Mouse (Mus musculus) spleen, adult 2 months (tissue): Measurements from ENCODE around the gene Pacsin2. TPM values are rescaled to one million over a fixed set of nuclear protein-coding genes. Genes with fewer than 3 reads are reported as not detected.

Experiments used
- DNase-seq, 2 experiments: peaks; one replicate each; pipeline versions ENCODE4 v3.0.0 to v3.0.0-alpha.2; 2012 to 2021; ENCODE audit warnings: low spot score in 2 of 2, low read depth in 1 of 2
- H3K27ac ChIP-seq: fragments of 200-500 bp; 2 replicates; pipeline ENCODE4 v1.5.1; 2012; ENCODE audit warnings: low read length, inconsistent platforms; ENCODE audit not compliant: insufficient read depth
- H3K27me3 ChIP-seq: fragments of 200-500 bp; 2 replicates; pipeline ENCODE4 v1.6.1; 2012; ENCODE audit warnings: mild to moderate bottlenecking, moderate library complexity, low read length, inconsistent platforms; ENCODE audit not compliant: control insufficient read depth, insufficient read depth
- H3K36me3 ChIP-seq: fragments of 200-500 bp; 2 replicates; pipeline ENCODE4 v1.6.1; 2012; ENCODE audit warnings: mild to moderate bottlenecking, low read length, inconsistent platforms; ENCODE audit not compliant: control insufficient read depth, insufficient read depth
- H3K4me1 ChIP-seq: fragments of 200-500 bp; 2 replicates; pipeline ENCODE4 v1.6.1; 2011; ENCODE audit warnings: inconsistent platforms; ENCODE audit not compliant: control insufficient read depth, insufficient read depth, insufficient read length
- H3K4me3 ChIP-seq: fragments of 200-500 bp; 2 replicates; pipeline ENCODE4 v1.5.1; 2011; ENCODE audit warnings: mild to moderate bottlenecking, inconsistent platforms; ENCODE audit not compliant: insufficient read depth, insufficient read length; ENCODE audit errors: extremely low read depth
- CTCF ChIP-seq: fragments of 200-500 bp; IDR thresholded peaks from 2 replicates; pipeline ENCODE4 v1.5.1; 2011; ENCODE audit warnings: mild to moderate bottlenecking, inconsistent platforms; ENCODE audit not compliant: insufficient read depth, insufficient read length, insufficient replicate concordance; ENCODE audit errors: extremely low read depth
- POLR2A ChIP-seq: fragments of 200-500 bp; IDR thresholded peaks from 2 replicates; pipeline ENCODE4 v1.6.1; 2011; ENCODE audit warnings: low read depth, low read length, inconsistent platforms
- WGBS: fragments of 180-500 bp; shearing (Covaris S2); methylation state at CpG from one replicate; pipeline ENCODE4 v1.1.7; 2018; 5-methylcytosine and 5-hydroxymethylcytosine counted together
- polyA plus RNA-seq: library from polyadenylated mRNA; depleted of rRNA; stranded (reverse); fragments of >200 nt; gene quantifications from 2 replicates; pipeline ENCODE4 v1.2.3, GENCODE M21; 2012

Pacsin2 gene
- polyA plus RNA-seq, 1 experiment, result 27.6 TPM

- no peak for TF ChIP-seq CTCF
- TF ChIP-seq POLR2A, result no peak
- no peaks in the 10 kb centered on the region for H3K27me3 ChIP-seq
- no peaks in the 10 kb centered on the region for H3K36me3 ChIP-seq
- H3K4me3 ChIP-seq, result no peak overlapping the region
- no peak overlapping the region for H3K27ac ChIP-seq
- no peak for DNase-seq
- peaks cover 13% of the 10 kb centered on the region; the same call in 1 of the 2 replicates for H3K4me1 ChIP-seq
Observed at GRCm38 (mm10) chr15:83418685-83419084, 45.7 kb downstream of the Pacsin2 start.

DNA sequence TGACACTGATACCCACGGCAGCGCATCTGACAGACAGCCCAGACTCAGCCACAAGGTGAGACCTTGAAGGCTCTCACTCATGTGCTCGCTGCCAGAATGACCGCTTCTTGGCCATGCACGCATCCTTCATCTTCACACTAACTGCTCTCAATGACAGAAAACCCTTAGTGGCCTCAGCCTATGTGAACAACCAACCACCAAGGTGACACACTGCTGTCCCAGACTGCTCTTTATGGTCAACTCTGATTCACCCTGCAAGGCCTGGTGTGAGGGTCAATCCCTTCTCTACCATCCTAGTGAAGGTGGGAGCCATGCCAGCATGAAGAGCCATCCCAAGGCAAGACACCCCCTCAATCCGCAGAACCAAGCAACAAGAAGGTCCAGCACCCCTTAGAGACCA, 46.5 kb downstream of the Pacsin2 start:
- peaks cover 13% of the 10 kb centered on the region; the same call in 1 of the 2 replicates for H3K4me1 ChIP-seq
- no peaks in the 10 kb centered on the region for H3K27me3 ChIP-seq
- 95% methylated on average over 6 of the region's 6 CpGs for WGBS
- H3K36me3 ChIP-seq, result no peaks in the 10 kb centered on the region
- TF ChIP-seq POLR2A (no peak), CTCF (no peak)
- no peak overlapping the region for H3K4me3 ChIP-seq
- no peak overlapping the region for H3K27ac ChIP-seq
- no peak for DNase-seq

- Histone ChIP-seq H3K4me3 (no peak overlapping the region), H3K36me3 (no peaks in the 10 kb centered on the region), H3K27ac (no peak overlapping the region), H3K27me3 (no peaks in the 10 kb centered on the region), H3K4me1 (peaks cover 13% of the 10 kb centered on the region; the same call in 1 of the 2 replicates)
- no peak for TF ChIP-seq CTCF
- no peak for TF ChIP-seq POLR2A
- no peak for DNase-seq
- WGBS, result 83% methylated on average over 7 of the region's 7 CpGs
Observed at GRCm38 (mm10) chr15:83417407-83417806, 47.0 kb downstream of the Pacsin2 start.

GRCm38 (mm10) chr15:83415391-83415790, 49.0 kb downstream of the Pacsin2 start:
- no peaks in the 10 kb centered on the region for H3K27me3 ChIP-seq
- no peak for DNase-seq
- TF ChIP-seq CTCF, result no peak
- TF ChIP-seq POLR2A, result no peak
- H3K36me3 ChIP-seq, result no peaks in the 10 kb centered on the region
- H3K27ac ChIP-seq, result no peak overlapping the region
- H3K4me1 ChIP-seq, result peaks cover 13% of the 10 kb centered on the region; the same call in 1 of the 2 replicates
- H3K4me3 ChIP-seq, result no peak overlapping the region
- WGBS, result 92% methylated on average over 6 of the region's 6 CpGs

DNA sequence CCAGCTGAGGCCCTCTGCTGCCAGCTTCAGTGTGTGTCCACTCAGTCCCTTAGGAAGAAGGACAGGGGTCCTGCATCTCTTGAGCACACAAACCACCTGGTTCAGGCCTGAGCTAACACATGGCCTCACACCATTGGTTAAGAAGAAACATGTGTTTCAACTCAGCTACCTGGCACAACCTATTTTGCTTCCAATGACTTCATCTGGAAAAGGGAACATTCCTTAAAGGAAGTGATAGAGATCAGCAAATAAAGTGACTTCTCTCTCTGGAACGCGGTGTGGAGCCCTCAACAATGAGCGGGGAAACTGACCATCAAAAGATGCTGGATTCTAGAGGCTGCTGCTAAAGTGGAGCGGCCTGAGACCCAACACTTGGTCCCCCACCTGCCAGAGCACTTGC, 52.8 kb downstream of the Pacsin2 start:
- Histone ChIP-seq H3K4me1 (no peaks in the 10 kb centered on the region; the same call in 1 of the 2 replicates), H3K27me3 (no peaks in the 10 kb centered on the region), H3K36me3 (no peaks in the 10 kb centered on the region), H3K27ac (no peak overlapping the region), H3K4me3 (no peak overlapping the region)
- TF ChIP-seq CTCF, result no peak
- no peak for TF ChIP-seq POLR2A
- WGBS, result 93% methylated on average over 4 of the region's 4 CpGs
- no peak for DNase-seq

DNA sequence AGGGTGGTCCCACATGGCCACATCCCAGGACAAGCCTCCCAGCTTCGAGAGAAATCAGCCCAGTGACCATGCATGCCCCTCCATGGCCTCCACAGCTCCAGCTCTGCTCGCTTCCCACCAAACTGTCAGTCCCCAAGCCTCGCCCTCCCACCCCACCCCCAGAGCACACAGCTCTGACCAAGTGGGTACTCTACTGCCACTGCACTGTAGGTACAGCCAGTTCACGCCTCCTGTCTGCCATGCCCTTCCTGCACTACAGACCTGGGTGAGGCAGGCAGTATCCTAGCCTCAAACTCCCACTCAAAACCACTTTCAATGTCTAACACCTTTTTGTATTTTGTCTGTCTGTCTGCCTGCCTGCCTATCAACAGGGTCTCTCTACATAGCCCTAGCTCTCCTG, 53.7 kb downstream of the Pacsin2 start:
- Histone ChIP-seq H3K4me3 (no peak overlapping the region), H3K36me3 (no peaks in the 10 kb centered on the region), H3K4me1 (no peaks in the 10 kb centered on the region; the same call in 1 of the 2 replicates), H3K27ac (no peak overlapping the region), H3K27me3 (no peaks in the 10 kb centered on the region)
- WGBS, result 90% methylated on average over 4 of the region's 4 CpGs
- DNase-seq, result no peak
- TF ChIP-seq POLR2A, result no peak
- TF ChIP-seq CTCF, result no peak

GRCm38 (mm10) chr15:83410270-83410669, 54.1 kb downstream of the Pacsin2 start:
- no peaks in the 10 kb centered on the region for H3K36me3 ChIP-seq
- TF ChIP-seq CTCF, result no peak
- no peak for TF ChIP-seq POLR2A
- H3K4me3 ChIP-seq, result no peak overlapping the region
- DNase-seq, result no peak
- no peak overlapping the region for H3K27ac ChIP-seq
- H3K27me3 ChIP-seq, result no peaks in the 10 kb centered on the region
- WGBS, result 58% methylated on average over 6 of the region's 6 CpGs
- H3K4me1 ChIP-seq, result no peaks in the 10 kb centered on the region; the same call in 1 of the 2 replicates
